Mouse (Mus musculus): ENCODE measurements around the gene Mthfd1l.
A peak's percentile ranks its signal among the peaks of the same experiment; 100 is the strongest.

Gene Mthfd1l

DNA sequence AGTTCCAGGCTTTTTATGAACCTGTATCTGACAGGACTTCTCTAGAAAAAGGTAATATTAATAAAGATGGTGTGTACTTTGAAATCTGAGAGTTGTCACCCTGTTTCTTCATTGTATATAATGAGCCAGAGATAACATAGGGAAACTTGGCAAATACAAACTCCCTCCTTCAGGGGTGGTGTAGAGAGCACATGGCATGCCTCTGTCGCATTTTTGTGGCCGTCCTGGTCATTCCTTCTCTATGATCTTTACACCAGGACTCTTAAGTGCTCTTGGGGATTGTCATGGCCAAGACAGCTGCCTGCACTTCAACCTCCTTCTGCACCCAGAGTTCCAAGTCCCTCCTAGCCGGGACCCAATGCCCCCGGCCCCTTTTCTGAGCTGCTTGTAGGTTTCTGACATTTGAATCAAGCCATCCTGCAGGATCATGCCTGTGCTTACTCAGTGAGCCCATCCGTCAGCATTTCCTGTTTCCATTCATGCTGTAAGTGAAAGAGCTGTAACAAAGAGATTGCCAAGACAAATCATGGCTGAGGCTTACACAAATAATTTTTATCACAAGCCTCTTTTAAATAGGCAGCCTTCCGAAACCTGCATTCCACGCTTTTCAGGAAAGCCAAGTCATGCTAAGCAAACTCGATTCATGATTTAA lies 106.2 kb downstream of the Mthfd1l start:
- DNase-seq (ENCODE audit: low read depth in 2 of 2, low spot score in 2 of 2): no peak

DNA sequence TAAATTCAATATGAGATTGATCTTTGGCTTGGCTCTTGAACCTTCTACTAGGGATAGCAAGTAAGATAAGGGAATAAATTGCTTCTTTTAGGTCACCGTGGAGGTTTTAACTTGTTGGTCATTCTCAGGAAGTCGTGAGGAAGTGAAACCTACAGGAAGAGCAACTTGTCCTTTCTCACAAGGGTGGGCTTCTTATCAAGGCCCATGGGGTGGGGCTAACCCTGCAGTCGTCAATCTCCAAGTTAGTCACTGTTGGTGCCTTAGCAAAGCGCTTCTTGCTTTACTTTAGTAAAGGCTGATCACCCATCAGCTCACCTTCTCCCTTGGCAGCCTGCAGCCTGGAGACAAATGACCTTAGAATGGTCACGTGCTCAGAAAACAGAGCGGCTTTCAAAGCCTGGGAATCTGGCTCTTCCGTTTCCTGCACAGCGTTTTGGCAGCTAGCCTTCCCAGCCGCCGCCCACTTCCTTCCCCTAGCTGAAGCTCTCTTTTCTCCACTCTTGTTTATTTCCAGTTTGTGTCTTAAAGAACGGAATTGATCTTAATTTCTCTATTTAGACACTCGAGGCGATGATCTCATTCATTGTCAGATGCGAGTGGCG lies 106.8 kb downstream of the Mthfd1l start:
- DNase-seq (ENCODE audit: low read depth in 2 of 2, low spot score in 2 of 2): no peak

DNA sequence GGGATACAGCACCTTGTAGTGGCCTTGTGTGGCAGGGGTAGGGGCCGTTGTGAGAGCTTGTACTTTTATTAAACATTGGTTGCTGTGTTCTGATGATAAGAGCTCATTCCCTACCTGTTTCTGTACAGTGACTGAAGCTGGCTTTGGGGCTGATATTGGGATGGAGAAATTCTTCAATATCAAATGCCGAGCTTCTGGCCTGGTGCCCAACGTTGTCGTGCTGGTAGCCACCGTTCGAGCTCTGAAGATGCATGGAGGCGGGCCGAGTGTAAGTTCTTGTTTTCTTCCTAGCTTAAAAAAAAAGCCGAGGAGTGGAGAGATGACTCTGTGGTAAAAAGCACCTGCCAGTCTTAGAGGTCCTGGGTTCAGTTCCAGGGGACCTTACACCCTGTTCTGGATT lies 110.7 kb downstream of the Mthfd1l start:
- DNase-seq (ENCODE audit: low read depth in 2 of 2, low spot score in 2 of 2): no peak

DNA sequence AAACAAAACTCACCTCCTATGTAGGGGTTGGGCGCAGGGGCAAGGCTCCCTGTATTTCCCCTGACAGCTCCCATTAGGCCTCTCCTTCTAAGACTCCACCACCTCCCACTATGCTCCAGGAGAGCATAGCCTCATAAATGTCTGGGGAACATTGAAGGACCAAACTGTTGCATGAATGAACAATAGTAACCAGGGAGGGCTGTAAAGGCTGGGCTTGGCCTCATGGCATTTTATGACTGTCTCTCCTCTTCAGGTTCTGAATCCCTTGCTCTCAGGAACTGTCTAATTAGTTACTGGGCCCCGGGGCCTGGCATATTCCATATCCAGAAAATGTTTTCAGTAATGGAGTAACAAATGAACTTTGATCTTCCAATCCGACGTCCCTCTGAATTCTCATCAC lies 112.0 kb downstream of the Mthfd1l start:
- DNase-seq (ENCODE audit: low read depth in 2 of 2, low spot score in 2 of 2): no peak

DNA sequence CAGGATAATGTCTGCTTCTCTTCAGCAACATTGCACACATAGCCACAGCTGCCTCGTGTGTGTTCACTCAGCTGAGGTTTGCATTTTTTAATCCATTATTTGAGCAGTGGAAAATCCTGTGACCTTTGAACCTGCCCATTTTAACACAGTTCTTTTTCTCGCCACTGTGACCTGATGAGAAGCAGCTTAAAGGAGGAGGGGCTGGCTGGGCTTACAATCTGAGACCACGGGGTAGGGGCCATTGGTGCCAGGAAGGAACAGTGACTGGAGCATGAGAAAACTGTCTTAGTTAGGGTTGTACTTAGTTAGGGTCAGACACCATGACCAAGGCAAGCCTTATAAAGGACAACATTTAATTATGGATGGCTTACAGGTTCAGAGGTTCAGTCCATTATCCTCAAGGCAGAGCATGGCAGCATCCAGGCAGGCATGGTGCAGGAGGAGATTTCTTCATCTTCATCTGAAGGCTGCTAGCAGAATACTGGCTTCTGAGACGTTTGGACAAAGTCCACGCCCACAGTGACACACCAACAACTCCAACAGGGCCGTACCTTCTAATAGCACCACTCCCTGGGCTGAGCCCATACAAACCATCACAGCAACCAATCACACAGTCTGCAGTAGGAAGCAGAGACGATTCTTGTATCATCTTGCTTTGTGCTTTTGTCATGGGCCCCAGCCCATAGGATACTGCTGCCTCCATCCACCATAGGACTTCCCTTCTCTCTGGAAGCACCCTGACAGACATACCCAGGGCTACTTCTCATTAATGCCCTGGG lies 112.6 kb downstream of the Mthfd1l start:
- no peak for DNase-seq (ENCODE audit: low read depth in 2 of 2, low spot score in 2 of 2)

DNA sequence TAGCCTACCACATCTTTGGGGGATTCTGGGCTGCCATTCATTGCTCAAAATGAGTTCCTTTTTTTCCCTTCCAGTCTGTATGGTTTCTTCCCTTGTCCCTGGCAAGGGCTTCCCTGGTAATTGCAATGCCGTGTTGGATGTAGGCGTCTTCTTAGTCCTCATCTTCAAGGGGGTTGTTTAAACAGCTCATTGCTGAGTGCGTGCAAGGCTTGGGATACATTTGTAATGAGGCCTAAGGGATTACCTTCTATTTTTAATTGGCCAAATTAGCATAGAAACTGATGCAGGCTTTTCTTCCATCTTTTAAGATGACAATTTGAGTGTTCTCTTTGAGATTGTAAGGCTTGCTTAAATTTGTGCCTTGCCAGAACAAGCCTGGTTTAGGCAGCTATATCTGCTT lies 114.6 kb downstream of the Mthfd1l start:
- no peak for DNase-seq (ENCODE audit: low read depth in 2 of 2, low spot score in 2 of 2)

DNA sequence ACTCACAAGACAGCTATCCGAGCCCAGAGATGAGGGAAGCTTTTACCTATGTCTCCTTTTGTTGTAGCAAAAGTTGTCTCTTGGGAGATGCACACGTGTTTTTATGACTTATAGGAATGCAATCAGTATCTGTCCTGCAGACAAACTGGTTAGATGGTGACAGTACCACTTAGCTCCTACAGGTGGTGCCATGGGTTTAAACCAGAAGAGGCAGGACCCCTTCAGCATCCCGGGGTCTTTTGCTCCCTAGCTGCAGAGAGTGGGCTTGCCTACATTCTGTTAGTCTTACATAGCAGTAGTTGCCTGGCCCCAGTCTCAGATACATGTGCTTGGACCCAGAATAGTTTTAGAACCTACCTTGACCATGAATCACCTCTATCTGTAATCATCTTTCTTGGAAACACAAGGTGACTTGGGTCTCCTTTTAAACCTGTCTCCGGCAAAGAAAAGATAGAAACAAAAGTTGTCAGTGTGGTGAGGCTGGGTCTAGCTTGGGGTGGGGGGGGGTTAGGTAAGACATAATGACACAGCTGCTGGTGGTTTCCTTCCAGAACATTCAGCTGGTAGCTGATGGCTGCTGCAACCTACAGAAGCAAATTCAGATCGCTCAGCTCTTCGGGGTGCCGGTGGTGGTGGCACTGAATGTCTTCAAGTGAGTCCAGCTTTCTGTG lies 116.0 kb downstream of the Mthfd1l start:
- peak in 1 of 2 experiments; percentile 6 for DNase-seq (ENCODE audit: low read depth in 2 of 2, low spot score in 2 of 2)

DNA sequence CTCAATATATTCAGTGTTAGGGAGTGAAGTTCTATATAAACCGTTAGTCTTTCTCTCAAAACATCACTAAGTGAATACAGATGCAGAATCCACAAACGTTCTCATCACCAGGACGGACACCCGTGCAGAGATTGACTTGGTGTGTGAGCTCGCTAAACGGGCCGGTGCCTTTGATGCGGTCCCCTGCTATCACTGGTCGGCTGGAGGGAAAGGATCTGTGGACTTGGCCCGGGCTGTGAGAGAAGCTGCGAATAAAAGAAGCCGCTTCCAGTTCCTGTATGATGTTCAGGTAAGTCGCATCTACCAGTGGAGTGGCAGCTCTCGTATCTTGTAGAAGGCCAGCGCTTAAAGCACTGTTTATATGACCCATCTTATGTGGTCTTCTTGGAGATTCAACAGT lies 117.0 kb downstream of the Mthfd1l start:
- DNase-seq (ENCODE audit: low read depth in 2 of 2, low spot score in 2 of 2): no peak

DNA sequence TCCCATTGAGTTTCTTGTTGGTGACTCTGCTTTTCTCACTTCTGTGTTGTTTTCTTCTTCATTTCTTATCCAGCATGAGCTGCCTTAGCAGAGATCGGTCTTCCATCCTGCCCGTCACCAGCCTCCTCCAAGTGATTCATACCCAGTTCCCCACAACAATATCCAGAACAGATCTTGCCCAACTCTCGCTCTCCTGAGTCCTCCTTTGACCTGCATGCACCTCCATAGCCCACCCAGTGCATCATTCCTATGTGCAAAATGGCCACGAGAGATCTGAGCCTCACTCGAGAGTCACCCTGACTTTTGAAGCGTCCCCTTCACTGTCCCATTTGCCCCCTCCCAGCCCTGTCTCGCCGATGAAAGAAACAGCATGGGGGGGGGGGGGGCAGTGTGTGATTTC lies 120.1 kb downstream of the Mthfd1l start:
- DNase-seq (ENCODE audit: low read depth in 2 of 2, low spot score in 2 of 2): no peak

DNA sequence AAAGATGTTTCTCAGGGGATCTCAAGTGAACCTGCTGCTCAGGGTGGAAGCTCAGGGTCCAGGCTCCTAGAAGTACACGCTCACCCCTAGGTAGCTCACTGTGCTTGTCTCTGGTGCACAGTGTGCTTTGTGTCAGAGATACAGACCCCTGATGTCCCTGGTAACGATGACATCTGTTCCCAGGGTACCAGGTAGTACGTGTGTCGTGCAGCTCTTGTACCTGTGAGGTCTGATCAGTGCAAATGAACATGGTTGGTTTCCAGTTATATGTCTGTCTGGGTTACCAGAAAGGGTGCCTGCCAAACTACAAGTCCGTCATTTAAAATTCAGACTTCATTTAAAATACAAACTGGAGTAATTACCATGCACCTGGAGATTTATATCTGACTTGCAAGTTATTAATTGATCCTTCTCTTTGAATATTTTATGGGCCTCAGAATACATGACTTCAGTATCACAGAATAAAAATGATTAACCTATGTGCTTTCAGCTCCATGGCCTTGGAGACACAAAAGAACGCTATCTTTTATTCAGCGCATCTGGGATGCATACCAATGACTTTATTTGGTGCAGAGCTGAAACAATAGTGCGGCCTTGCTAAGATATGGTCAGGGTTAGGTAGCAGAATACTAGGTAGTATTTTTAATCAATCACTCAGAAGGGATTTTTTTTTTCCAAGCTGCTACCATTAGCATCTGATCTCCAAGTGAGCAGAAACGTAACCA lies 121.3 kb downstream of the Mthfd1l start:
- DNase-seq (ENCODE audit: low read depth in 2 of 2, low spot score in 2 of 2): no peak

DNA sequence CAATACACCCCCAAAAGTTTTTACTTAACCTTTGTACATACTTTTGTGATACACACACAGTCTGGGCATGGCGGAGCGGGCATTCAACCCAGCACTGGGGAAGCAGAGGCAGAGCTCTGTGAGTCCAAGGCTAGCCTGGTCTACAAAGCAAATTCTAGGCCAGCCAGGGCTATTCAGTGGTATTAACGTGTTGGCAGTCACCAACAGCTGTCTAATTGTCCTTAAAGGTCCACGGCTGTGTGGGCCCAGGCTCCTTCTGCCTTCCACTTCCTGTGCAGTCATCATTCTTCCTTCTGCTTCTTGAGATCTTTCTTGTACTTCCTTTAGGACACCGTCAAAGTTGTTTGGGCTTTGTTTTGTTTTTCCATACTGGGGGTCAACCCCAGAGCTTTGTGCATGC lies 123.2 kb downstream of the Mthfd1l start:
- no peak for DNase-seq (ENCODE audit: low read depth in 2 of 2, low spot score in 2 of 2)

DNA sequence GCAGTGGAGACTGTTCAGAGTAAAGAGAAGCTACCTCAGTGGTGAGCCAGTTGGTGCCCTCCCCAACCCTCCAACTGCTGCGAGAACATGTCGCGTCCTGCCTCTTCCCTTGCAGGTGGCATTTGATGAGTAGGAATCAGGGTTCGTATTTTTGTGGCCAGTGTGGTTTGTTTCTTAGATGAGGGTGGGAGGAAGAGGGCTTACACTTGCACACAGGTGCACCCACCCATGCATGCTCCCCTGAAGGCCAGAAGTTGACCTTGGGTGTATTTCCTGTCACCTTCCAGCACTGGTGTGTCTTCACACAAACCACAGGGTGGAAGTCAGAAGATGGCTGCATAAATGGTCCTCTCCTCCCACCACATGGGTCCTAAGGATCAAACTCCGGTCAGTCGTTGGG lies 127.1 kb downstream of the Mthfd1l start:
- DNase-seq (ENCODE audit: low read depth in 2 of 2, low spot score in 2 of 2): peak; percentile 4 to 40

DNA sequence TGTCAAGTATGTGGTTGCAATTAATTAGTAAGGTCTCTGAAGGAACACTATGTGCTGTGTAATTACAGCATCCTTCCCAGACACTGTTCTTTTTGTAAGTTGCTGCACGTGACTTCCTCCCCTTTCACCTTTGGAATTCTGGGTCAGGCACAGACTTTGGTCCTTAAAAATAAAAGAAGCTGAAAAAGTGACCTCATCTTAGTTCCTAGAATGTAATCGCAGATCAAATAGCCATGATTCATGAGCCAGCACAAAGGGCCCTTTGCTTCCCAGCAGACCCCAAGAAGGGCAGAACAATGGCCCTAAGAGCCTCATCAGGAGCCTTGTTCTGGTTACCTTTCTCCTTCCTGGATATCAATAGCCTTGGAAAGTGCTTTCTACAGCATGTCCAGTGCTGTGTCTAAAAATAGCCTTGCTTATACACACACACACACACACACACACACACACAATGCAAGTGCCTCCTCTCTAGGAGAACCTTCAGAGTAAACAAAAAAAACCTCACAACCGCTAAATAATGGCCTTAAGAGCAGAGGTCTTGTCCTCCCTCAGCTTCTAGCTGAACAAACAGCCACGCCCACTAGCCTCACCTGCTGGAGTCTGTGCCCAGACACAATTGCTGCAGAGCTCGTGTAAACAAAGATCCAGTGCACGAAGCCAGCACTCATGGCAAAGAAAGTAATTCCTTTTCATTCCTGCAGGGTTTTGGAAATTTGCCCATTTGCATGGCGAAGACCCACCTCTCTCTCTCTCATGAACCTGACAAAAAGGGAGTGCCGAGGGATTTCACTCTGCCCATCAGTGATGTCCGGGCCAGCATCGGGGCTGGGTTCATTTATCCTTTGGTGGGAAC lies 133.0 kb downstream of the Mthfd1l start:
- no peak for DNase-seq (ENCODE audit: low read depth in 2 of 2, low spot score in 2 of 2)

DNA sequence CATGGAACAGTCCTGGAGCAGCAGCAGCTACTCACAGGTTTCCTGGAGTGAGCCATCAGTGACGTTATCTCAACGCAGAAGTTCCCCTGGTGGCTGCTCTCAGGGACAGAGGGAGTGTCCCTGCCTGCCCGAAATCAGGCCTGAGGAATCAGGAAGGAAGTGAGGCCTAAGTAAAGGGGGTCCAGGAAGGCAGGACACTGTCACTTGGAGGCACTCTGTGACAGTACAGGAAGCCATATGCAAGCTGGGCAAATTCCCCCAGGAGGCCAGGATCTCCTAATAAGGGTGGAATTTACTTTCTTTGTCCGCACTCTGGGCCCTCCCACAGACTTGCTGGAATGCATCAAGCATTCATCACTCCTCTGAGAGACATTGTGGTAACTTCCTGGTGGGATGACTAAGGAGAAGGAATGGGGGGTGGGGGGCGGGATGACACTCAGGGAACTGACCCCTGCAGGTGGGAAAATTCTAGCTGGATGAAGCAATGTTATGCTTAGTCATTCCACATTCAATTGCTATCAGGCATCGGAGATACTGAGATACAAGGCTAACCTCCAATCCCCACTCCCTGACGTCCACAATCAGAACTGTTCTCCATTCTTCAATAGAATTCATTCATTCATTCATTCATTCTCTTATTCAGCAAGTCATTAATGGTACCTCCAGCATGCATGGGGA lies 134.9 kb downstream of the Mthfd1l start:
- no peak for DNase-seq (ENCODE audit: low read depth in 2 of 2, low spot score in 2 of 2)

DNA sequence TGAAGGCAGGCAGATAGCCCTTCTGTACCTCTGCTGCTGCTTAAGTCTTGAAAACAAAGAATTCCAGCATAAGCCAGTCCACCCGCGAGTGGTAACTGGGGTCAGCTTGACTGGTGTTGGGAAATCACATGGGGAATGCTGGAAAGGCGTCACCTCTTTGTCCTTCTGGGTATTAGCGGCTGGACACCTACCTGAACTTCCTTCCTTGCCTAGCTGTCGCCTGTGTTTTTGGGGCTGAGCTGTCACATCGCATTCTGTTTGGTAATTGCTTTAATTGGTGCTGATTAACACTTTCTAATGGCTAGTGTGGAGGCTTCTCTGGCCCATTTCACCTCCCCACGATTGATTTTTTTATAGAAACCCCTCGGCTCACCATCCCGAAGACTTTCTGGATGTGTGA lies 135.5 kb downstream of the Mthfd1l start:
- DNase-seq (ENCODE audit: low read depth in 2 of 2, low spot score in 2 of 2): no peak

DNA sequence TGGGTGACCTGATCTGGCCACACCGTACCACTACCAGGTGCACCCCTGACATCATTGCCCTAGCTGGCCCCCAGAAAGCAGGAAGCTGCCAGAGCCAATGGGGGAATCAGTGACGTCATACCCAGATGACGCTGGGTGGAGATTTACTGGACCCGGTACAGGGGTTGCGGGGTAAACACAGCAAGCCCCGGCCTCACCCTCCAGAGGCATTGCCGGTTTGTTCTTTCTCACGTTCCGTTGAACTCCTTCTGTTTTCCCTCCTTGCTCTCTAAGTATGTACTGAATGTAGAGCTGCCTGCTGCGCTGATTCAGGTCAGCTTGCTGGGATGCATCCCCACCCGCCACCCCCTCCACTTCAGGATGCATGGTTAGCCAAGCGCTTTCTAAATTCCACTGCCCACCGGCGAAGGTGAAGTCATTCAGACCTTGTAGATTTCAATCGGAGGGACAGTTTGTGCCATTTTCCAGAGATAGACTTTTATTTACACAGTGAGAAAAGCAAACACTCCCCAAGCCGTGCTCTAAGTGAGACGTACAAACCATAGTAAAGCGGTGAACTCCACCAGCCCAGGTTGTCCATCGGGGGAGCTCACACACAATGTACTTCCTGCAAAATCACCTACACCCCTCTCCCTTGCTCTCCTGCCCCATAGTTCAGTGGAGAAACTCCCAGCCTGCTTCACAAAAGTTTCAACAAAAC lies 138.3 kb downstream of the Mthfd1l start:
- DNase-seq (ENCODE audit: low read depth in 2 of 2, low spot score in 2 of 2): no peak

DNA sequence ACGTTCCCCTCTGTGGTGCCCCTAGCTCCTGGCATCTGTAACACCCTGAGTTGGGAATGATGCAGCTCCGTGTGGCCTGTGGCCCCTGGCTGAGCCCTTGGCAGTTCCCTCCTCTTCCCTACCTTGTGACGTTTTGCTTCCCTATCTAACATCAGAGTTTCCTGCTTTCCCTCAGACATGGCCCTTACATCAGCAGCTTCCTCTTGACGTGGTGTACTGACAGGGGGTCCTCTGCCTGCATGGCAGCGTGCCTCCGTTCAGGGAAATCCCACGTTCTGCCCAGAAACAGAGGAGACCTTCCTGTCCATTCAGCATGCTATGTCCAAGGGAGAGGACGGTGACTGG lies 138.8 kb downstream of the Mthfd1l start:
- DNase-seq (ENCODE audit: low read depth in 2 of 2, low spot score in 2 of 2): no peak

DNA sequence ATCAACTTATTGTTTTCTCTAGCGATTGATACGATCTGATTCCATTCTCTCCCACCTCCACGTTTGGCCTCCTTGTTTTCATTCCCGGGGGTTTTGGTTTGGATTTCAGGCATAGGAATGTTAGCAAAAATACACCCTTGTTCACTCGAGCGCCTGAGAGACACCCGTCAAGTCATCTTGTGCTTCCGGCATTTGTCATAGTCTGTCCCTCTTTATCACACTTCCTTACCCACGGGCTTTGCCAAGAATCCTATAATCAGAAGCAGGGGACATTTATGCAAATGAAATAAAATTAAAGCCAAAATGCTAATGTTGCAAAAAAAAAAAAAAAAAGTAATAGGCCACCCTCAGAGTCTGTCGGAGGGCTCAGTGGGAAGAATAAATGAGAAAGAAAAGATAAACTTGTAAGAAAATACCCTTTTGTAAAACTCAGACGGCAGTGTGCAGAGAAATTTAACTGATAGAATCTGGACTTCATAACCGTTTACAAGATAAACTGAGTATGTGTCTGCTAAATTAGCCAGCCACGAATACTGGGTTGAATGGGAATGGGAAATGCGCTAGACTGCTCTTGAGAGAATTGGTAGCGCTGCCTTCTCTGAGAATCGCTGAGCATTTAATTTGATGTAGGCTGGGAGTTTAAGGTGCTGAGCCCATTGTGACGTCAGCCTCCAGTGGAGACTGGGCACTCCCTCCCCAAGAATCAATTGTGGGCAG lies 139.9 kb downstream of the Mthfd1l start:
- DNase-seq (ENCODE audit: low read depth in 2 of 2, low spot score in 2 of 2): no peak

DNA sequence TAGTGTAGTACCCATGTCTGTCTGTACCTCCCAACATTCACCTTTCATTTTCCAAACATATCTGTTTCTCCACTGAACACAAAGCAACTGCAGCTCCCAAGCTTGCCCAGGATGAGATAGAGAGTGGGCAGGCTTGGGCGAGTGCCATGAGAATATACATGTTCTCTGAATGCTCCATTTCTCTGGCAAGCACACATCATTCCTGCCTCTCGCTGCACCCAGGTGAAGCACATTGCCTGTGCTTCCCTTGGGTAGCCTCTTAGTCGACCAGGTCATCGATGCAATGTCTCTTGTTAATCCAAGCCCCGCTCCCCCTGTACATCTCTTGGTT lies 140.4 kb downstream of the Mthfd1l start:
- no peak for DNase-seq (ENCODE audit: low read depth in 2 of 2, low spot score in 2 of 2)

Data from CD8-positive naive resting alpha-beta T cell, adult 2 months (primary cell).